Mouse (Mus musculus) C2C12 (cell line): ENCODE measurements around the gene A4galt. TPM values are rescaled to one million over a fixed set of nuclear protein-coding genes. Genes with fewer than 3 reads are reported as not detected.

Experiments
- H3K27me3 ChIP-seq: one replicate; pipeline ENCODE4 v1.6.1; 2011; ENCODE audit not compliant: control insufficient read depth, insufficient read depth, insufficient read length
- H3K36me3 ChIP-seq: one replicate; pipeline ENCODE4 v1.6.1; 2011; ENCODE audit not compliant: control insufficient read depth, insufficient read depth
- H3K4me3 ChIP-seq: one replicate; pipeline ENCODE4 v1.5.1; 2011; ENCODE audit warnings: mild to moderate bottlenecking, control low read depth; ENCODE audit not compliant: poor library complexity, insufficient read depth, severe bottlenecking
- H3K79me2 ChIP-seq: one replicate; pipeline ENCODE4 v1.6.1; 2011; ENCODE audit not compliant: control insufficient read depth, insufficient read depth
- H3K79me3 ChIP-seq: one replicate; pipeline ENCODE4 v1.6.1; 2011; ENCODE audit warnings: low read depth, control low read depth
- H3ac ChIP-seq: one replicate; pipeline ENCODE3; 2011; ENCODE audit warnings: low read depth; ENCODE audit not compliant: control insufficient read depth, insufficient read length
- CEBPB ChIP-seq: IDR thresholded peaks from one replicate; pipeline ENCODE4 v1.6.1; 2011; ENCODE audit warnings: low read depth, mild to moderate bottlenecking, control low read depth, moderate library complexity
- CTCF ChIP-seq: IDR thresholded peaks from one replicate; pipeline ENCODE4 v1.5.1; 2011; ENCODE audit not compliant: control insufficient read depth, insufficient read depth, insufficient read length
- FOSL1 ChIP-seq: IDR thresholded peaks from one replicate; pipeline ENCODE4 v1.8.0; 2011; ENCODE audit warnings: mild to moderate bottlenecking, low read length; ENCODE audit not compliant: poor library complexity, insufficient read depth, severe bottlenecking
- MAX ChIP-seq: IDR thresholded peaks from one replicate; pipeline ENCODE4 v1.6.1; 2011; ENCODE audit warnings: mild to moderate bottlenecking, control low read depth
- MYOD1 ChIP-seq: IDR thresholded peaks from one replicate; pipeline ENCODE4 v1.6.1; 2011; ENCODE audit warnings: low read depth; ENCODE audit not compliant: control insufficient read depth, insufficient read length
- MYOG ChIP-seq: IDR thresholded peaks from one replicate; pipeline ENCODE4 v1.6.1; 2011; ENCODE audit not compliant: control insufficient read depth, insufficient read length; ENCODE audit errors: extremely low read depth
- USF1 ChIP-seq: IDR thresholded peaks from one replicate; pipeline ENCODE4 v1.6.1; 2011; ENCODE audit warnings: low read depth, mild to moderate bottlenecking, control low read depth, moderate library complexity
- polyA plus RNA-seq: library from polyadenylated mRNA; unstranded; fragments of >200 nt; fragmentation: generic; extraction: Trizol; gene quantifications from one replicate; pipeline ENCODE4 v1.2.1, GENCODE M21; 2012; ENCODE audit warnings: missing spikeins

A4galt gene
- polyA plus RNA-seq, 1 experiment, result 27.6 TPM

- H3ac ChIP-seq, result no peak overlapping the region
- peaks cover 14% of the 10 kb centered on the region for H3K36me3 ChIP-seq
- no peak overlapping the region for H3K4me3 ChIP-seq
- peaks cover 8% of the 10 kb centered on the region for H3K79me3 ChIP-seq
- H3K27me3 ChIP-seq, result no peaks in the 10 kb centered on the region
- TF ChIP-seq MYOG, result no peak
- no peak for TF ChIP-seq CEBPB
- TF ChIP-seq USF1, result no peak
- no peak for TF ChIP-seq FOSL1
- TF ChIP-seq CTCF, result no peak
- no peak for TF ChIP-seq MAX
- no peak for TF ChIP-seq MYOD1
- H3K79me2 ChIP-seq, result peaks cover 54% of the 10 kb centered on the region
Measured at GRCm38 (mm10) chr15:83237460-83238243, 13.9 kb downstream of the A4galt start.

- TF ChIP-seq USF1, result no peak
- TF ChIP-seq MYOD1, result no peak
- no peak for TF ChIP-seq MYOG
- TF ChIP-seq CTCF, result no peak
- H3K79me3 ChIP-seq, result peaks cover 3% of the 10 kb centered on the region
- H3K79me2 ChIP-seq, result peaks cover 46% of the 10 kb centered on the region
- no peak overlapping the region for H3ac ChIP-seq
- peaks cover 16% of the 10 kb centered on the region for H3K36me3 ChIP-seq
- no peak overlapping the region for H3K4me3 ChIP-seq
- H3K27me3 ChIP-seq, result no peaks in the 10 kb centered on the region
Measured at GRCm38 (mm10) chr15:83236824-83237223, 14.8 kb downstream of the A4galt start.

DNA sequence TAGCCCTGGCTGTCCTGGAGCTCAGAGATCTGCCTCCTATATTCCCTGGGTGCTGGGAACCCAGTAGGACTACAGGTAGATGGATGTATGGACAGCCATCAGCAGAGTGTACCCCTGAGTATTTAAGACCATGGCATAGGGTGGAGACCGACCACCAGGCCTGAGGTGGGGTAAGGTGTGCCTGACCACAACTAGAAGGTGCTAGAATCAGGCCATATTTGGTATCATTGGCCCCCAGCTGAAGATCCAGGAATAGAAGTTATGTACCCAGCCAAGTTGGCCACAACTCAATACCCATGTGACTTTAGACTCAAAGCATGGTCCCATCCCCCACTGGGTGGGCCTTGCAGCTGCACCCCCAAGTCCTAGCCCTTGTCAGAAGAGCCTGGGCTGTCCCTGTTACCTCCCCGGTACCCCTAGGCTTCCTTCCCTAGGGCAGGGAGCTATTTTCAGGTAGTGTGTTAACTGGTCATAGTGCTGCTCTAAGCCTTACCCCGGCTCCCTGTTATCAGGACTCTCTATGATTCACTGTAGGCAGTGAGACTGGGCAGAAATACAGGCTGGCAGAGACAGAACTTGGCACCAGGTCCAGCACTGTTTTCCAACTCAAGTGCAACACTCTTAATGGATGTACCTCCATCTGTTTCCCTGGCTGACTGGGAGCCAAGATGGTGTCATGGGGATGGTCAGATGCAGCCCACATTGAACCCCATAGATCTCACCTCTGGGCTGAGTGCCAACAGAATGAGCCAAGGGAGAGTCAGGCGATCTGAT lies 18.2 kb downstream of the A4galt start:
- no peak for TF ChIP-seq MAX
- no peak for TF ChIP-seq CEBPB
- no peak for TF ChIP-seq MYOD1
- no peak for TF ChIP-seq USF1
- no peak for TF ChIP-seq CTCF
- TF ChIP-seq FOSL1, result no peak
- TF ChIP-seq MYOG, result no peak
- Histone ChIP-seq H3K4me3 (no peak overlapping the region), H3K36me3 (peaks cover 7% of the 10 kb centered on the region), H3ac (no peak overlapping the region), H3K27me3 (no peaks in the 10 kb centered on the region), H3K79me3 (peaks cover 3% of the 10 kb centered on the region), H3K79me2 (peaks cover 27% of the 10 kb centered on the region)

- no peak for TF ChIP-seq USF1
- TF ChIP-seq CTCF, result no peak
- TF ChIP-seq MYOG, result no peak
- no peak for TF ChIP-seq MYOD1
- TF ChIP-seq CEBPB, result no peak
- TF ChIP-seq FOSL1, result no peak
- TF ChIP-seq MAX, result no peak
Measured at GRCm38 (mm10) chr15:83227559-83227958, 24.0 kb downstream of the A4galt start.

DNA sequence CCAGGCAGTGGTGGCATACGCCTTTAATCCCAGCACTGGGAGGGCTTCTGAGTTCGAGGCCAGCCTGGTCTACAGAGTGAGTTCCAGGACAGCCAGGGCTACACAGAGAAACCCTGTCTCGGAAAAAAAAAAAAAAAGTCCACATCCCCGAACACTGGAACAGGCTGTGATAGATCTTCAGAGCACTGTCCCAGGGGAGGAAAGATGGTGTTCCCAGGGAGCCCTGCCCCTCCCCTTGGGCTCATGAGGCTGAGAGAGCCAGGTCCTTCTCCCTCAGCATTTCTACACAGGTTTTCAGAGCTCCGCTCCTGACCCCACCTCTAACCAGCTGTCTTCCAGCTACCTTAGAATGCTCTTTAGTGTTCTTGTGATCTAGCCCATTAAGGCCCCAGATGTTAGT lies 24.7 kb downstream of the A4galt start:
- H3K79me3 ChIP-seq, result no peaks in the 10 kb centered on the region
- TF ChIP-seq FOSL1 (no peak), CEBPB (no peak), CTCF (no peak), MAX (no peak), MYOD1 (no peak), USF1 (no peak), MYOG (no peak)

More at GRCm38 (mm10) chr15:83227559-83227958, 24.0 kb downstream of the A4galt start:
- Histone ChIP-seq H3K79me3 (no peaks in the 10 kb centered on the region), H3K27me3 (no peaks in the 10 kb centered on the region), H3K36me3 (peaks cover 5% of the 10 kb centered on the region), H3K4me3 (no peak overlapping the region), H3ac (no peak overlapping the region), H3K79me2 (no peaks in the 10 kb centered on the region)

More for the DNA sequence above, 24.7 kb downstream of the A4galt start:
- Histone ChIP-seq H3K36me3 (peaks cover 5% of the 10 kb centered on the region), H3ac (no peak overlapping the region), H3K4me3 (no peak overlapping the region), H3K27me3 (no peaks in the 10 kb centered on the region), H3K79me2 (no peaks in the 10 kb centered on the region)
